Mouse (Mus musculus) cortical plate, adult 2 months (tissue): ENCODE results near the gene Vrk1. TPM values are rescaled to one million over a fixed set of nuclear protein-coding genes. Genes with fewer than 3 reads are reported as not detected.

Experiments
- H3K27ac ChIP-seq: fragments of 200-500 bp; 2 replicates; pipeline ENCODE4 v1.5.1; 2012; ENCODE audit warnings: low read length, control low read depth, inconsistent platforms; ENCODE audit not compliant: insufficient read depth
- H3K4me1 ChIP-seq: fragments of 200-500 bp; 2 replicates; pipeline ENCODE4 v1.6.1; 2011; ENCODE audit warnings: low read length; ENCODE audit not compliant: control insufficient read depth, insufficient read depth
- H3K4me3 ChIP-seq: fragments of 200-500 bp; 2 replicates; pipeline ENCODE4 v1.5.1; 2011; ENCODE audit warnings: mild to moderate bottlenecking, low read length, control low read depth; ENCODE audit not compliant: insufficient read depth
- CTCF ChIP-seq: fragments of 200-500 bp; IDR thresholded peaks from 2 replicates; pipeline ENCODE4 v1.5.1; 2011; ENCODE audit warnings: mild to moderate bottlenecking, control low read depth, low read length; ENCODE audit not compliant: insufficient read depth; ENCODE audit errors: extremely low read depth
- POLR2A ChIP-seq: fragments of 200-500 bp; IDR thresholded peaks from 2 replicates; pipeline ENCODE4 v1.6.1; 2011; ENCODE audit warnings: mild to moderate bottlenecking, low read length, control low read depth; ENCODE audit not compliant: insufficient read depth; ENCODE audit errors: extremely low read depth
- polyA plus RNA-seq: library from polyadenylated mRNA; depleted of rRNA; stranded (reverse); fragments of >200 nt; gene quantifications from 2 replicates; pipeline ENCODE4 v1.2.3, GENCODE M21; 2012; rRNA removed

The Vrk1 gene
- polyA plus RNA-seq, 1 experiment: 15.5 TPM

DNA sequence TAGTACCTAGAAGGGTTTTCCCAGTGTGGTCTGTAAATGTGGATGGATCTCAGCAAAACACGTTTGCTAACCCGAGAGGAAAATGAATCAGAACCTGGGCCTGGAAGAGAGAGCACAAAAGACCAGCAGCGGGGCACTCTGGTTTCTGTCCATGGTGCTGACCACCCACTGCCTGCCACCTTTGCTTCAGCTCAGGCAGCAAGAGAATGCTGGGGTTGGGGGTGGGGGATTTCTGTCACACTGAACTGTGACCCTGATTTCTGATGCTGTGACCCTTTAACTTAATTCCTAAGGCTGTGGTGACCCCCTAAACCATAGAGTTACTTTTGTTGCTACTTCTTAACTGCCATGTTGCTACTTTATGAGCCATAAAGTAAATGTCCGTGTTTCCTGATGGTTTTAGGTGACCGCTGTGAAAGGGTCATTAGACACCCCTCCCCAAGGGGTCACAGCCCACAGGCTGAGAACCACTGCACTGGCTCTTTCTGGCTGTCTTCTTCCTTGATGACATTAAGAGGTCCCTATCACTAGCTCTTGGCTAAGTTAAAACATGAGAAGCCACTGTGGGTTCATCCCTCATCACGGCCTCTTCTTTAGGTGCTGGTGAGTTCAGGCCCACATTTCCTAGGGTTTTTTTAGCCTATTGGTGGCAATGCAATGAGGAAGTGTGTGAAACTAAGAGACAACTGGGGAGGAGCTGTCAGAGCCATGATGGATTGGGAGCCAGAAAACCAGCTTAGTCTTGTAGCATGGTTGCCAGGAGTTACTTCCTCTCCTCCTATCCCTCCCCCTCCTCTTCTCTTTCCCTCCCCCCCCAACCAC, 105.3 kb downstream of the Vrk1 start:
- no peak overlapping the region for H3K27ac ChIP-seq
- no peak overlapping the region for H3K4me3 ChIP-seq
- no peak for TF ChIP-seq POLR2A
- no peak for TF ChIP-seq CTCF
- H3K4me1 ChIP-seq: no peaks in the 10 kb centered on the region

DNA sequence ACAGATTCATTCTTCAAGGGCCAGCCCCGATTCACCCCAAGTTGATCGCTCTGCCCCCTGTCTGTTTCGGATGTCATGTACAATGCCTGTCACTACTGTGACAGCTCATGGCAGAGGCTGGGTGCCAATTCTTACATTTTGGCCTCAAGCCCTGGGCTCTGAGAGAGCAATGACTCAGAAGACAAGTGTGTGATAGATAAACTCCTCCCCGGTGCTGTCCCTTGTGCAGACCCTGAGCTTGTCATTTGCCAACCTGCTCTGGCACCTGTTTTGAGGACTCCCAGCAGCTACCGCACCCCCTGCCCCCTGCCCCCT, 105.8 kb downstream of the Vrk1 start:
- H3K27ac ChIP-seq: no peak overlapping the region
- H3K4me1 ChIP-seq: no peaks in the 10 kb centered on the region
- TF ChIP-seq POLR2A: no peak
- TF ChIP-seq CTCF: no peak
- H3K4me3 ChIP-seq: no peak overlapping the region

DNA sequence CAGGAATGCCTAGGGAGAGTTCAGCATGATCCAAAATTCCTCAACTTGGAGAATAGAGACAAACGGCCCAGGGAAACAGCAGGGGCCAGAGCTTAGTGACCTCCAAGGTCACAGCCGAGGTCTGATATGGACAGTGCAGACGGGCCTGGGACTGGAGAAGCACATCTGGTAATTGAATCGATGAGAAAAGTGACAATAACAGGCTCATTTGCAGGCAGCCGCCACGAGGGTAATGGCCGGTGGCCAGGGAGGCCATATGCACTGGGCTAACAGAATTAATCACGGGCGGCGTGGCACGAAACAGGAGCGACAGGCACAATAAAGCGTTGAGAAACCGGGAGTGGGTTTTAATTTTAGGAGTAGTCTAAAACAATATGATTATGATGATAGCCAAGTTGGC, 113.2 kb downstream of the Vrk1 start:
- Histone ChIP-seq H3K4me3 (no peak overlapping the region), H3K27ac (no peak overlapping the region), H3K4me1 (no peaks in the 10 kb centered on the region)
- TF ChIP-seq CTCF (no peak), POLR2A (no peak)

DNA sequence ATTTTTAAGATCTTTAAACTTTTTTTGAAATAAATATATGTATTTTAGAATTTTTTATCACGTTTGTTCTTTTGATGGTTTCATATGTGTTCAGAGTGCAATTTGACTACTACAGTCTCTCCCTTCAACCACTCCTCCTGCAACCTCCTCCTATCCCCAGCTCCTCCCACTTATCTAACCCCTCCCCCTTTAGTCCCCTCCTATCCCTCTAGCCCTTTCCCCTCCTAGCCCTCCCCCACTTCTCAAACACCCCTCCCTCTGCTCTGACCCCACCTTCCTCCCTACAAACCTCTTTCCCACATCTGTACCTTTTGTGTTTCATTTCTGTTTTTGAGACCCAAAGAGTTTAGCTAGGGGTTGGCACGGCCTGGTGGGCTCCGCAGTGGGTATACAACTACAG, 114.6 kb downstream of the Vrk1 start:
- Histone ChIP-seq H3K4me3 (no peak overlapping the region), H3K27ac (no peak overlapping the region), H3K4me1 (no peaks in the 10 kb centered on the region)
- TF ChIP-seq CTCF: no peak
- TF ChIP-seq POLR2A: no peak

Other genes with a start within 250 kb of the Vrk1 start
- 95.7 and 105 TPM in 2 replicates for gene Papola, start 225.5 kb upstream of the Vrk1 start, polyA plus RNA-seq